Mouse (Mus musculus) G1E (cell line): ENCODE data around the gene Gm21887. TPM values are rescaled to one million over a fixed set of nuclear protein-coding genes. Genes with fewer than 3 reads are reported as not detected.
A peak's percentile ranks its signal among the peaks of the same experiment; 100 is the strongest.
"Not testable (repeated sequence)": the region's sequence is repeated elsewhere in the genome, so short reads cannot be mapped to it uniquely, and the experiment has no call there.

ENCODE experiments used
- ATAC-seq: 2 replicates; pipeline ENCODE4 v1.8.0; 2016; ENCODE audit warnings: mild to moderate bottlenecking; ENCODE audit not compliant: insufficient number of reproducible peaks, poor library complexity, low FRiP score, severe bottlenecking; ENCODE audit errors: extremely low read depth
- DNase-seq: peaks from one replicate; pipeline ENCODE4 v3.0.0; 2012; ENCODE audit warnings: low spot score
- H3K27me3 ChIP-seq: 2 replicates; pipeline ENCODE4 v1.6.1; 2012; ENCODE audit warnings: mild to moderate bottlenecking, low read length, inconsistent platforms; ENCODE audit not compliant: insufficient read depth
- H3K36me3 ChIP-seq: replicated peaks from 2 replicates; pipeline ENCODE3; 2012; ENCODE audit warnings: mild to moderate bottlenecking, inconsistent platforms
- H3K4me1 ChIP-seq: 2 replicates; pipeline ENCODE4 v1.6.1; 2012; ENCODE audit warnings: low read depth, low read length, inconsistent platforms, mixed read lengths; ENCODE audit not compliant: insufficient read depth
- H3K4me3 ChIP-seq: 2 replicates; pipeline ENCODE4 v1.5.1; 2012; ENCODE audit warnings: low read depth, mild to moderate bottlenecking, inconsistent platforms, low read length, moderate library complexity, mixed read lengths
- H3K9me3 ChIP-seq: replicated peaks from 2 replicates; pipeline ENCODE4 v1.6.1; 2012; ENCODE audit warnings: inconsistent platforms
- CTCF ChIP-seq: IDR thresholded peaks from 2 replicates; pipeline ENCODE4 v1.5.1; 2012; ENCODE audit warnings: low read depth, low read length, inconsistent platforms, mixed read lengths
- polyA plus RNA-seq: library from polyadenylated mRNA; stranded (reverse); fragments of >175 nt; gene quantifications from 2 replicates; pipeline ENCODE4 v1.2.3, GENCODE M21; 2012
- total RNA-seq, 2 experiments: library from RNA; stranded (forward) in 1 of 2; stranded (reverse) in 1 of 2; fragments of 200-1000 nt in 1 of 2; fragments of >200 nt in 1 of 2; fragmentation: Nextera tagmentation in 1 of 2; gene quantifications; 2 replicates each; pipeline ENCODE4 v1.2.3; 2014 to 2017

Gene Gm21887
- total and polyA plus RNA-seq, 3 experiments: 35.4 to 300 (median 163) TPM

DNA sequence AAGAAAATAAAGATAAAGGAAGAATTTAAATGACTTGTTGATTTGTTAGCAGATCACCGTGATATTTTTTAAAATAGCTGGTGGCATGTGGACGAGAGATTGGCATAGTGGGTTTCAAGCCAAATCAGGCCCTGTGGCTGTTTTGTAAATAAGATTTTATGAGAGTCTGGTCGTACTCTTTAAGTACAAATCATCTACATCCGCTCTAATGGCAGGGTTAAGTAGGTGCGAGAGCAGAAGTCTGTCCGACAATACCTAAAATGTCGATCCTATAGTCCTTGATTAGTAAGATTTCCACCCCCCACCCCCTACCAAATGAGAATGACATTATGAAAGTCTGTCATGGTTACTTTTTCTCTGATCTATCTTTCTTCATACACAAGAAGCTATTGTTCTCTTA, 25.1 kb upstream of the Gm21887 start:
- peaks cover 13% of the 10 kb centered on the region for H3K9me3 ChIP-seq
- peaks cover 15% of the 10 kb centered on the region for H3K4me1 ChIP-seq
- ATAC-seq, DNase-seq, H3K4me3 ChIP-seq, H3K36me3 ChIP-seq, H3K27me3 ChIP-seq: not testable (repeated sequence)

- not testable (repeated sequence) for H3K4me3 ChIP-seq, H3K27me3 ChIP-seq, ATAC-seq, H3K36me3 ChIP-seq, DNase-seq
- peaks cover 12% of the 10 kb centered on the region for H3K4me1 ChIP-seq
- H3K9me3 ChIP-seq: peaks cover 14% of the 10 kb centered on the region
These were observed 24.6 kb upstream of the Gm21887 start for GRCm38 (mm10) chrX:169984853-169985252.

GRCm38 (mm10) chrX:169985796-169986195, 23.7 kb upstream of the Gm21887 start:
- H3K9me3 ChIP-seq: peaks cover 17% of the 10 kb centered on the region
- ATAC-seq, H3K36me3 ChIP-seq, H3K27me3 ChIP-seq, DNase-seq: not testable (repeated sequence)
- H3K4me3 ChIP-seq: peak overlapping the region; percentile 59; the same call in 1 of the 2 replicates
- peaks cover 12% of the 10 kb centered on the region for H3K4me1 ChIP-seq

- H3K27me3 ChIP-seq, H3K36me3 ChIP-seq, DNase-seq: not testable (repeated sequence)
- peak overlapping the region; percentile 70 for H3K4me3 ChIP-seq
- peaks cover 17% of the 10 kb centered on the region for H3K4me1 ChIP-seq
- 0 out of 2 replicates have a peak, but pooled peaks have one; percentile 11 for TF ChIP-seq CTCF
- H3K9me3 ChIP-seq: peaks cover 17% of the 10 kb centered on the region
- ATAC-seq: peak; percentile 90
These were observed 22.7 kb upstream of the Gm21887 start for GRCm38 (mm10) chrX:169986519-169987367.

GRCm38 (mm10) chrX:169987368-169987837, 22.1 kb upstream of the Gm21887 start:
- H3K9me3 ChIP-seq: peaks cover 17% of the 10 kb centered on the region
- not testable (repeated sequence) for ATAC-seq, H3K36me3 ChIP-seq

GRCm38 (mm10) chrX:169988571-169989218, 20.8 kb upstream of the Gm21887 start:
- not testable (repeated sequence) for DNase-seq, ATAC-seq, H3K36me3 ChIP-seq, H3K4me3 ChIP-seq, H3K27me3 ChIP-seq
- peaks cover 17% of the 10 kb centered on the region for H3K9me3 ChIP-seq
- H3K4me1 ChIP-seq: peaks cover 20% of the 10 kb centered on the region

More at GRCm38 (mm10) chrX:169987368-169987837, 22.1 kb upstream of the Gm21887 start:
- not testable (repeated sequence) for H3K27me3 ChIP-seq, DNase-seq
- peaks cover 17% of the 10 kb centered on the region for H3K4me1 ChIP-seq
- H3K4me3 ChIP-seq: peak overlapping the region; percentile 44; the same call in 1 of the 2 replicates

- DNase-seq, H3K36me3 ChIP-seq, ATAC-seq, H3K4me3 ChIP-seq, H3K27me3 ChIP-seq: not testable (repeated sequence)
- H3K4me1 ChIP-seq: peaks cover 20% of the 10 kb centered on the region
- H3K9me3 ChIP-seq: peaks cover 17% of the 10 kb centered on the region
These were observed 20.3 kb upstream of the Gm21887 start for GRCm38 (mm10) chrX:169989219-169989595.

GRCm38 (mm10) chrX:169989691-169990631, 19.5 kb upstream of the Gm21887 start:
- peaks cover 20% of the 10 kb centered on the region for H3K4me1 ChIP-seq
- peaks cover 17% of the 10 kb centered on the region for H3K9me3 ChIP-seq
- not testable (repeated sequence) for DNase-seq, H3K36me3 ChIP-seq, ATAC-seq, H3K4me3 ChIP-seq
- H3K27me3 ChIP-seq: peaks cover 10% of the 10 kb centered on the region

- not testable (repeated sequence) for H3K36me3 ChIP-seq, DNase-seq
- Histone ChIP-seq H3K4me1 (peaks cover 17% of the 10 kb centered on the region), H3K9me3 (peaks cover 17% of the 10 kb centered on the region), H3K4me3 (peak overlapping the region; percentile 68), H3K27me3 (peaks cover 19% of the 10 kb centered on the region)
- ATAC-seq: peak; percentile 56
These were observed 18.2 kb upstream of the Gm21887 start for GRCm38 (mm10) chrX:169991128-169991873.
